Mouse (Mus musculus): ENCODE measurements around the gene Fgg.

DNA sequence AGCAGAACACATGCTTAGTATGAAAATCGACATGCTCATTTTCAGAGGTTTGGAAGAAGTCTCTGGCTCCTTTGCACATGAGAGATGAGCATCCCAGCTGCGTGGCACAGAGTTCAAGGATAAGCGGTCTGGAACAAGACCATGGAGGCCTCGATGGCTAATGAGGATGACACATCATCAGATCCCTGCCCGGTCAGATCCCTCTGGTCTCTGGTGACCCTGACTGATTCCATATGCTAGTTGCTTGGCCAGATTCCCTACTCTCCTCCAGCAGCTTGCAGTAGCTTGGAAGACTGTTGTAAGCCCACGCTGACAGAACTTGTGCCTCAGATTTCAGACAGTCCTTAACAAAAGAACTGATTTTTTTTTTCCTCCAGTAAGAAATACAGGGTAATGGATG lies 26.7 kb upstream of the Fgg start:
- no peak for TF ChIP-seq CTCF (IDR thresholded peaks at IDR 0.05; ENCODE audit: low read depth)
- no peak for TF ChIP-seq EP300 (optimal IDR thresholded peaks at IDR 0.05)

All from stomach, postnatal 0 days (tissue).